Mouse (Mus musculus): ENCODE data around the gene Tifab. TPM values are rescaled to one million over a fixed set of nuclear protein-coding genes. Genes with fewer than 3 reads are reported as not detected.

The Tifab gene
- total and polyA plus RNA-seq, 3 experiments = 1.9 to 6.7 (median 4.7) TPM

- TF ChIP-seq ZKSCAN1 (IDR thresholded peaks at IDR 0.05; ENCODE audit: borderline replicate concordance, low read depth, low read length) (no peak), POLR2AphosphoS2 (IDR thresholded peaks at IDR 0.05; ENCODE audit: low read depth, low read length) (no peak), TCF12 (IDR thresholded peaks at IDR 0.05; ENCODE audit: low read depth, low read length) (no peak), ZMIZ1 (IDR thresholded peaks at IDR 0.05; ENCODE audit: low read depth, low read length) (no peak), SMC3 (IDR thresholded peaks at IDR 0.05; ENCODE audit: low read depth, low read length) (peak; percentile 66), MXI1 (IDR thresholded peaks at IDR 0.05; ENCODE audit: low read depth, low read length) (no peak), NELFE (IDR thresholded peaks at IDR 0.05; ENCODE audit: low read depth, low read length) (no peak), CTCF (conservative IDR thresholded peaks at IDR 0.05 in 1 of 2, IDR thresholded peaks at IDR 0.05 in 1 of 2; ENCODE audit: low read depth in 2 of 2, low read length in 2 of 2) (peak; percentile 46 to 79), MAX (IDR thresholded peaks at IDR 0.05; ENCODE audit: low read length) (no peak), ETS1 (conservative IDR thresholded peaks at IDR 0.05; ENCODE audit: low read depth, low read length) (no peak), JUND (conservative IDR thresholded peaks at IDR 0.05; ENCODE audit: low read depth, low read length) (no peak), RAD21 (IDR thresholded peaks at IDR 0.05; ENCODE audit: low read depth, low read length) (peak; percentile 74), EP300 (IDR thresholded peaks at IDR 0.05; ENCODE audit: low read length) (no peak), E2F4 (IDR thresholded peaks at IDR 0.05; ENCODE audit: insufficient replicate concordance, low read depth, low read length) (no peak), ZNF384 (IDR thresholded peaks at IDR 0.05; ENCODE audit: low read depth, low read length) (no peak)
Measured at GRCm38 (mm10) chr13:56191225-56191624, 12.5 kb upstream of the Tifab start.

DNA sequence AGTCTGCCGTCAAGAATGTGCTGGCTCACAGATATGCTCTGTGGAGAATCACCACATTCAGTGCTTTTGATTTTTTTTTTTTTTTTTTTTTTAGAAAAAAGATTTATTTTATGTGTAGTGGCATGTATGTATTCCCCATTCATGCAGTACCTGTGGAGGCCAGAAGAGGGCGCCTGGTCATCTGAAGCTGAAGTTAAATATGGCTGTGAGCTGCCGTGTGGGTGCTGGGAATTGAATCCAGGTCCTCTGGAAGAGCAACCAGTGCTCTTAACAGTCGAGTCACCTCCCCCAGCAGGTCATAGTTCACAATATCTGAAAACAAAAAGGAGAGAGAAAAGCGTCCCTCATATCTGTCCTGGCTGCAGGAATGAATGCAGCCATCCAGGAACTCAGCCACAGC is 11.0 kb upstream of the Tifab start:
- Histone ChIP-seq H3K4me1 (ENCODE audit: control insufficient read depth in 1 of 2, insufficient read depth in 2 of 2) (peaks cover 0 to 16% of the 10 kb centered on the region in 2 experiments; a peak in 2 of 4 replicates), H3K4me3 (replicated peaks in 1 of 3; ENCODE audit: low read depth in 2 of 3, low read length in 2 of 3, poor library complexity in 1 of 3) (no peak overlapping the region), H3K79me2 (replicated peaks; ENCODE audit: control insufficient read depth, extremely low read depth, insufficient read depth, poor library complexity, severe bottlenecking) (no peaks in the 10 kb centered on the region), H3K9me3 (replicated peaks; ENCODE audit: low read length) (no peaks in the 10 kb centered on the region), H3K4me2 (ENCODE audit: insufficient read depth, low read depth, poor library complexity, severe bottlenecking) (no peak overlapping the region), H3K27me3 (replicated peaks) (no peaks in the 10 kb centered on the region), H3K36me3 (replicated peaks in 1 of 2; ENCODE audit: control insufficient read depth in 1 of 2, insufficient read depth in 1 of 2, low read length in 1 of 2) (no peaks in the 10 kb centered on the region), H3K9ac (ENCODE audit: insufficient read depth, low read depth) (no peak overlapping the region), H3K27ac (ENCODE audit: insufficient read depth, low read depth) (no peak overlapping the region)
- in situ Hi-C loops (cut with MboI; ENCODE audit: low pct_ligation_motif_present, low pct_unique_long_range_greater_than_20kb, low sequenced_read_pairs) (no loop called here), dilution Hi-C loops (cut with MboI; ENCODE audit: extremely low pct_ligation_motif_present, extremely low pct_unique_long_range_greater_than_20kb, low sequenced_read_pairs) (no loop called here)
- no peak for DNase-seq (ENCODE audit: extremely low read depth)
- TF ChIP-seq JUN (IDR thresholded peaks at IDR 0.05; ENCODE audit: insufficient read depth, low read depth, low read length) (no peak), CTCF (conservative IDR thresholded peaks at IDR 0.05 in 1 of 2, IDR thresholded peaks at IDR 0.05 in 1 of 2; ENCODE audit: low read depth in 2 of 2, low read length in 2 of 2) (peak; percentile 18 to 41; a peak in 1 of 4 replicates), TBP (conservative IDR thresholded peaks at IDR 0.05; ENCODE audit: low read depth, low read length) (no peak), SMC3 (IDR thresholded peaks at IDR 0.05; ENCODE audit: low read depth, low read length) (no peak), NRF1 (IDR thresholded peaks at IDR 0.05; ENCODE audit: low read depth, low read length) (no peak)

More at GRCm38 (mm10) chr13:56191225-56191624, 12.5 kb upstream of the Tifab start:
- no peak overlapping the region for H3K9ac ChIP-seq (ENCODE audit: insufficient read depth, low read depth)
- H3K79me2 ChIP-seq (replicated peaks; ENCODE audit: control insufficient read depth, extremely low read depth, insufficient read depth, poor library complexity, severe bottlenecking) = no peaks in the 10 kb centered on the region
- H3K27me3 ChIP-seq (replicated peaks) = no peaks in the 10 kb centered on the region
- dilution Hi-C loops (cut with MboI; ENCODE audit: extremely low pct_ligation_motif_present, extremely low pct_unique_long_range_greater_than_20kb, low sequenced_read_pairs) (no loop called here), in situ Hi-C loops (cut with MboI; ENCODE audit: low pct_ligation_motif_present, low pct_unique_long_range_greater_than_20kb, low sequenced_read_pairs) (no loop called here)
- H3K4me3 ChIP-seq (replicated peaks in 1 of 3; ENCODE audit: low read depth in 2 of 3, low read length in 2 of 3, poor library complexity in 1 of 3) = no peak overlapping the region
- peaks cover 0 to 21% of the 10 kb centered on the region in 2 experiments; a peak in 2 of 4 replicates for H3K4me1 ChIP-seq (ENCODE audit: control insufficient read depth in 1 of 2, insufficient read depth in 2 of 2)
- H3K9me3 ChIP-seq (replicated peaks; ENCODE audit: low read length) = no peaks in the 10 kb centered on the region
- DNase-seq (ENCODE audit: extremely low read depth) = peak; percentile 66
- H3K4me2 ChIP-seq (ENCODE audit: insufficient read depth, low read depth, poor library complexity, severe bottlenecking) = no peak overlapping the region
- no peaks in the 10 kb centered on the region for H3K36me3 ChIP-seq (replicated peaks in 1 of 2; ENCODE audit: control insufficient read depth in 1 of 2, insufficient read depth in 1 of 2, low read length in 1 of 2)
- H3K27ac ChIP-seq (ENCODE audit: insufficient read depth, low read depth) = no peak overlapping the region

Data from CH12.LX (cell line).